Mouse (Mus musculus) heart, embryonic 11.5 days (tissue): ENCODE measurements around the gene Tmem54. TPM values are rescaled to one million over a fixed set of nuclear protein-coding genes. Genes with fewer than 3 reads are reported as not detected.

ENCODE experiments used
- ATAC-seq: fragments of 200-750 bp; cut with Nextera tagmentation; replicated peaks from 2 replicates; pipeline ENCODE4 v1.8.0; 2017; ENCODE audit warnings: moderate library complexity; ENCODE audit not compliant: insufficient number of reproducible peaks, low FRiP score, low TSS enrichment
- H3K27ac ChIP-seq: fragments of 300-500 bp; sonication (generic); 2 replicates; pipeline ENCODE4 v1.5.1; 2014; ENCODE audit warnings: mild to moderate bottlenecking, low read depth, low read length
- H3K27me3 ChIP-seq: fragments of 300-500 bp; sonication (generic); 2 replicates; pipeline ENCODE4 v1.6.1; 2014; ENCODE audit warnings: mild to moderate bottlenecking, low read length, mixed read lengths; ENCODE audit not compliant: control insufficient read depth, insufficient read depth
- H3K36me3 ChIP-seq: fragments of 300-500 bp; sonication (generic); 2 replicates; pipeline ENCODE4 v1.6.1; 2014; ENCODE audit warnings: mild to moderate bottlenecking, low read length, moderate library complexity, mixed read lengths; ENCODE audit not compliant: control insufficient read depth, insufficient read depth
- H3K4me1 ChIP-seq: fragments of 300-500 bp; sonication (generic); 2 replicates; pipeline ENCODE4 v1.6.1; 2014; ENCODE audit warnings: low read length; ENCODE audit not compliant: control insufficient read depth, insufficient read depth
- H3K4me2 ChIP-seq: fragments of 300-500 bp; sonication (generic); 2 replicates; pipeline ENCODE4 v1.6.1; 2014; ENCODE audit warnings: mild to moderate bottlenecking, moderate library complexity
- H3K4me3 ChIP-seq: fragments of 300-500 bp; sonication (generic); 2 replicates; pipeline ENCODE4 v1.5.1; 2014; ENCODE audit warnings: low read depth, low read length
- H3K9ac ChIP-seq: fragments of 300-500 bp; sonication (generic); 2 replicates; pipeline ENCODE4 v1.6.1; 2014; ENCODE audit warnings: mild to moderate bottlenecking, low read depth, low read length, moderate library complexity
- H3K9me3 ChIP-seq: fragments of 300-500 bp; sonication (generic); replicated peaks from 2 replicates; pipeline ENCODE4 v1.6.1; 2016; ENCODE audit warnings: low read length; ENCODE audit not compliant: control insufficient read depth
- WGBS: fragments of 180-500 bp; shearing (Covaris S2); extraction: QIAGEN DNeasy Blood & Tissue Kit; methylation state at CpG from one replicate; pipeline ENCODE4 v1.1.7; 2014; ENCODE audit not compliant: insufficient replicate concordance; 5-methylcytosine and 5-hydroxymethylcytosine counted together
- polyA plus RNA-seq: library from polyadenylated mRNA; unstranded; fragments of >200 nt; fragmentation: Nextera tagmentation; extraction: Ambion mirVana; gene quantifications from 2 replicates; pipeline ENCODE4 v1.2.1, GENCODE M21; 2014

Gene Tmem54
- polyA plus RNA-seq, 1 experiment from 2014 or later: 0.66 TPM

DNA sequence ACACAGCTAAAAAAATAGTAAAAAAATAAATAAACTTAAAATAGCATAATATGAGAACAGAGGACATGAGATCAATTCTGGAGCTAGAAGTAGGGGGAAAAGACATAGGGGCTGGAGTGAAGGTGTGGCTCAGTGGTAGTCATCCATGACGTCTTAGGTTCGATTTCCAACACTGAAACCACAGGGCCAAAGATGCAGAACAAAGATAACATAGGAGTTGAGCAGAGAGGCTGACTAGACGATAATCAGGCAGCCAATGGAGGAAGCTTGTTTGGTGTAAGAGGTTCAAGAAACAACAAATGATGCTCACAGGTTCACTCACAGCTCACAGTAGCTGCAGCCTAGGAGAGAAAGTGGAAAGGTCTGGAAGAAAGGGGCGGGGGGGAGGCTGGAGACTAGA lies 35.5 kb downstream of the Tmem54 start:
- no peak overlapping the region for H3K9ac ChIP-seq
- 80% methylated on average over 4 of the region's 4 CpGs for WGBS
- H3K36me3 ChIP-seq: no peaks in the 10 kb centered on the region; the same call in 1 of the 2 replicates
- no peak overlapping the region for H3K4me3 ChIP-seq
- ATAC-seq: no peak
- peaks cover 31% of the 10 kb centered on the region for H3K27me3 ChIP-seq
- no peak overlapping the region for H3K27ac ChIP-seq
- no peak overlapping the region for H3K4me2 ChIP-seq
- no peaks in the 10 kb centered on the region for H3K9me3 ChIP-seq
- H3K4me1 ChIP-seq: peaks cover 36% of the 10 kb centered on the region

GRCm38 (mm10) chr4:129141560-129142438 lies 36.5 kb downstream of the Tmem54 start:
- peaks cover 36% of the 10 kb centered on the region for H3K4me1 ChIP-seq
- H3K27ac ChIP-seq: peak overlapping the region; percentile 50; the same call in 1 of the 2 replicates
- WGBS: 59% methylated on average over 17 of the region's 17 CpGs
- H3K9ac ChIP-seq: 0 out of 2 replicates have a peak overlapping the region, but pooled peaks have one; percentile 34
- H3K4me3 ChIP-seq: no peak overlapping the region
- no peak for ATAC-seq
- H3K4me2 ChIP-seq: peak overlapping the region; percentile 0; the same call in 1 of the 2 replicates
- H3K27me3 ChIP-seq: peaks cover 25% of the 10 kb centered on the region
- H3K9me3 ChIP-seq: no peaks in the 10 kb centered on the region
- no peaks in the 10 kb centered on the region; the same call in 1 of the 2 replicates for H3K36me3 ChIP-seq

GRCm38 (mm10) chr4:129142439-129143045 lies 37.2 kb downstream of the Tmem54 start:
- Histone ChIP-seq H3K27ac (no peak overlapping the region), H3K4me1 (peaks cover 34% of the 10 kb centered on the region)
- ATAC-seq: no peak

GRCm38 (mm10) chr4:129143509-129143908 lies 38.2 kb downstream of the Tmem54 start:
- peaks cover 9% of the 10 kb centered on the region for H3K27me3 ChIP-seq
- no peak overlapping the region for H3K9ac ChIP-seq
- H3K36me3 ChIP-seq: no peaks in the 10 kb centered on the region; the same call in 1 of the 2 replicates
- H3K4me1 ChIP-seq: peaks cover 27% of the 10 kb centered on the region
- no peak overlapping the region for H3K27ac ChIP-seq
- WGBS: 82% methylated on average over 5 of the region's 5 CpGs
- no peak overlapping the region for H3K4me2 ChIP-seq
- ATAC-seq: no peak
- H3K4me3 ChIP-seq: no peak overlapping the region
- no peaks in the 10 kb centered on the region for H3K9me3 ChIP-seq

More at GRCm38 (mm10) chr4:129142439-129143045, 37.2 kb downstream of the Tmem54 start:
- H3K9me3 ChIP-seq: no peaks in the 10 kb centered on the region
- H3K4me2 ChIP-seq: no peak overlapping the region
- peaks cover 19% of the 10 kb centered on the region for H3K27me3 ChIP-seq
- no peak overlapping the region for H3K9ac ChIP-seq
- H3K4me3 ChIP-seq: no peak overlapping the region
- no peaks in the 10 kb centered on the region; the same call in 1 of the 2 replicates for H3K36me3 ChIP-seq
- 85% methylated on average over 11 of the region's 11 CpGs for WGBS

DNA sequence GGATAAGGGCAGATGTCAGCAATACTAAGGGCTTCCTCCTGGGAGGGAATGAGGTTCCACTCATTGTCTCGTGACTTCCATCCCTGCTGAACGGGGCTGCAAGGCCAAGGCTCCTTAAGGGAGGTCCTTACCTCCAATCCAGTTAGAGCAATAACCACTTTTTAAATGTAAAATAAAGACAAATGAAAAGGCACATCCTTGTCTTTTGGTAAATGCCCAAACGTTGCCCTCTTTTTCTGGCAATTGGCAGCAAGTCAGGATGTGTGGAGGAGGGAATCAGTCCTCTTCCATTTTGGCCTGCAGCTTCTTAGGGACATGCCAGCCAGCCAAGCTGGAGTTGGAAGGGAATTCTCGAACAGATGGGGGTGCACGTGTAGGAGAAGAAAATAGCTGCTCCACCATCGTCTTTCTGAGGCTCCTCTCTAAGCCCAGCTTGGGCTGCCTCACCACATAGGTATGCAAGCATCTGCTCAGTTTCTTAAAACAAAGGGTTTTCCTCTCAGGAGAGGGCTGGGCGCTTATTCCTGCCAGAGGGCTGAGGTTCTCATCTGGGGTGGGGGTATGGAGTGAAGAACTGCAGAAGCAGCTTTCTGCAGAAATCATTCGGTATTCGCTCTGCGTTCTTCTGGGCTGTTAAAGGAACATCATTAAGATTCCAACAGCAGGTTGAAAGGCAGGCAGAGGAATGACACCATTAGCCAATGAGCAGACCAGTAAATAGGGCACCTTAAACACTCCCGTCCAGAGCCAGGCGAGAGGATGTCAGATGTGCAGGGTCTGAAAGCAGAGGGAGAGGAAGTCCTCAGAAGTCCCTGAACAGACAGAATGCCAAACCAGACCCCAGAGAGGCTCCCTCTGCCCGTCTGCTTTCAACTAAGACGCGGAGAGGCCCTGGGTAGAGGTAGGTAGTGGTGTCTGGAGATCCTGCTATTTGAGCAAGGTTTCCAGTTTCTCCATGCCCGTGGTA lies 39.3 kb downstream of the Tmem54 start:
- Histone ChIP-seq H3K9me3 (no peaks in the 10 kb centered on the region), H3K4me1 (peaks cover 27% of the 10 kb centered on the region), H3K4me2 (no peak overlapping the region), H3K36me3 (peaks cover 3% of the 10 kb centered on the region; the same call in 1 of the 2 replicates), H3K9ac (peak overlapping the region; percentile 22; the same call in 1 of the 2 replicates), H3K27me3 (no peaks in the 10 kb centered on the region), H3K4me3 (no peak overlapping the region), H3K27ac (no peak overlapping the region)
- ATAC-seq: no peak
- WGBS: 60% methylated on average over 16 of the region's 16 CpGs

DNA sequence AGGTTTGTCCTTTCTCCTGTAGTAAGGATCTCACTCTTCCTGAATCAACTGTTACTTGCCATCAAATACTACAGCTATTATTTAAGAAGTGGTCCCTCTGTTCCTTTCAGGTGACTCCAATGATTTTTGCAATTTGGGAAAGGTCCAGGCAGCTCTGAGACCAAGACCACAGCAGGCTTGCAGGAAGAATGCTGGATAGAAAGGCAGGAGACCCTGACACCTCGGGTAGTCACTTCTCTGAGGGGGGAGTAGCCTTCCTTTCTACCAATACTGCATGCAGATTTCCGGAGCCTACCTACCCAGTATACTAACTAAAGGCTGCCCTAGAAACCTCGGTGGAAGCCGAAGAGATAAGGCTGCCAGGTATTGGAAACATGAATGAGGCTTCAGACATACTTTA lies 40.1 kb downstream of the Tmem54 start:
- no peaks in the 10 kb centered on the region for H3K9me3 ChIP-seq
- ATAC-seq: no peak
- H3K4me2 ChIP-seq: no peak overlapping the region
- no peaks in the 10 kb centered on the region for H3K27me3 ChIP-seq
- no peak overlapping the region for H3K9ac ChIP-seq
- WGBS: 58% methylated on average over 4 of the region's 4 CpGs
- H3K36me3 ChIP-seq: peaks cover 7% of the 10 kb centered on the region; the same call in 1 of the 2 replicates
- peaks cover 27% of the 10 kb centered on the region for H3K4me1 ChIP-seq
- no peak overlapping the region for H3K4me3 ChIP-seq
- no peak overlapping the region for H3K27ac ChIP-seq

GRCm38 (mm10) chr4:129145943-129146342 lies 40.6 kb downstream of the Tmem54 start:
- ATAC-seq: no peak
- Histone ChIP-seq H3K9me3 (no peaks in the 10 kb centered on the region), H3K27ac (no peak overlapping the region)

DNA sequence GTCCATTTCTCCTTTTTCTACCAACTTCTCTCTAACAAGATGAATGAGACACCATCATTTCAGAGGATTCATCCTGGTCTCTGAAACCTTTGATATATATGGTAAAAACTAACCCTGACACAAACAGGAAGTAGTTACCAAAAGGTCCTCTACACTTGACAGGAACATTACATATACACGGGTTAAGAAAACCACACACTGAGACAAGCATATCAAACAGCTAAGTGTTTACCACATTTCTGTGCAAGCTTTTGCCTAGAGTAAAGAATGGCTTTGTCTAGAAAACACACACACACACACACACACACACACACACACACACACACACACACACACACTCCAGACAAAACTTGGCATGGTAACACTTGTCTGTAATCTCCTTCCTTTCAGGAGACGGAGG lies 41.0 kb downstream of the Tmem54 start:
- no peak for ATAC-seq
- Histone ChIP-seq H3K36me3 (peaks cover 12% of the 10 kb centered on the region), H3K27me3 (no peaks in the 10 kb centered on the region), H3K4me2 (no peak overlapping the region), H3K4me1 (peaks cover 22% of the 10 kb centered on the region), H3K27ac (no peak overlapping the region), H3K9me3 (no peaks in the 10 kb centered on the region), H3K9ac (no peak overlapping the region), H3K4me3 (no peak overlapping the region)
- 48% methylated on average over 2 of the region's 2 CpGs for WGBS

More at GRCm38 (mm10) chr4:129145943-129146342, 40.6 kb downstream of the Tmem54 start:
- 71% methylated on average over 4 of the region's 4 CpGs for WGBS
- Histone ChIP-seq H3K4me1 (peaks cover 27% of the 10 kb centered on the region), H3K4me3 (no peak overlapping the region), H3K27me3 (no peaks in the 10 kb centered on the region), H3K36me3 (peaks cover 10% of the 10 kb centered on the region), H3K4me2 (no peak overlapping the region), H3K9ac (no peak overlapping the region)
